Mouse (Mus musculus) cerebellum, adult (tissue): ENCODE measurements around the gene Slc5a1.
A peak's percentile ranks its signal among the peaks of the same experiment; 100 is the strongest.

Source experiments
- ATAC-seq: cut with Nextera tagmentation; 2 replicates; pipeline ENCODE4 v1.9.2; 2017; ENCODE audit warnings: mild to moderate bottlenecking, moderate library complexity, mixed read lengths; ENCODE audit not compliant: insufficient number of reproducible peaks, low FRiP score, low TSS enrichment

The Slc5a1 gene

GRCm38 (mm10) chr5:33146837-33147236 lies 42.8 kb downstream of the Slc5a1 start:
- no peak for ATAC-seq

GRCm38 (mm10) chr5:33147691-33148090 lies 43.7 kb downstream of the Slc5a1 start:
- ATAC-seq, result no peak

- no peak for ATAC-seq
Measured at GRCm38 (mm10) chr5:33193567-33193966, 89.5 kb downstream of the Slc5a1 start.

DNA sequence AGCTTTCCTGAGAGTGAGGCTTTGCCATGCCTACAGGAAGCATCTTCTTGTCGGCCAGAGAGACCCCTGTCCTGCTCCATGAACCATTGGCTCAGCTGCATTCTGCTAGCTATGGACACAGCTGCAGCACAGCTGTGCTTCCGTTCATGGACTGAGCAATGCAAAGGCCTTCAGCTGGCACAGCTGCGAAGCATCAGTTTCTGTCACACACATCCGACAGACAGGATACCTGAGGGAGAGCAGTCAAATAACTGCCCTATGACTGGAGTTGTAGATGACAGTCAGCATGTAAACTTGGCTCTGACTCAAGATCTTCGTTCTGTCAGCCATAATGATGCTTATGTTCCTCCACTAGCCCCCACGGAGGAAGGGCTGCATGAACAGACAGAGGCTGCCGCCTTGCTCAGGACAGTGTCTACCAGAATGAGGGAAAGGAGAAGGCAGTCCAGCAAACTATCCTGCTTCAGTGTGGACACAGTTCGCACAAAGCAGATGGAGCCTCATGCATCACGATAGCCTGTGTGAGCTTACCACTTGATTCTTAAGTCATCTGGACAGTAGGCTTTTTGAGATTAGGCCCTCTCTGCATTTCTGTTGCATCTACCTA lies 91.3 kb downstream of the Slc5a1 start:
- no peak for ATAC-seq

GRCm38 (mm10) chr5:33200071-33200470 lies 96.1 kb downstream of the Slc5a1 start:
- ATAC-seq, result no peak

- ATAC-seq, result no peak
Measured at GRCm38 (mm10) chr5:33201697-33202096, 97.7 kb downstream of the Slc5a1 start.

- no peak for ATAC-seq
Measured at GRCm38 (mm10) chr5:33202516-33203170, 98.6 kb downstream of the Slc5a1 start.

DNA sequence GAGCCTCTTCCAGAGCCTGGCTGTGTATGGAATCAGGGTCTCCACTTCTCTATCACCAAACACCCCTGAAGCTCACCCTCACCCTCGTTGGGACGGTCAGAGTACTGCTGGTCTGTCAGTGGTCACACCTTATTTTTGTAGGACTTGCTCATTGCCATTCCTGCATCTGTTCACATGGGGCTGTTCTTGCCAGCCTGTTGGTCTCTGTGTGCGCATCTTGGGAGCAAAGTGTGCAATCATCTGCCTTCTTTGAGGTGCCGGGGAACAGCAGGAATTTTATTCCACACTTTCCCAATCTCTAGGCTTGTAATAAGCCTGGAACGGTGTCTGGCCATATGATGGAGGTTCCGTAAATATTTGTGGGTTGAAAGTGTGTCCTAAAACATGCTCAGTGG lies 99.1 kb downstream of the Slc5a1 start:
- ATAC-seq, result no peak

DNA sequence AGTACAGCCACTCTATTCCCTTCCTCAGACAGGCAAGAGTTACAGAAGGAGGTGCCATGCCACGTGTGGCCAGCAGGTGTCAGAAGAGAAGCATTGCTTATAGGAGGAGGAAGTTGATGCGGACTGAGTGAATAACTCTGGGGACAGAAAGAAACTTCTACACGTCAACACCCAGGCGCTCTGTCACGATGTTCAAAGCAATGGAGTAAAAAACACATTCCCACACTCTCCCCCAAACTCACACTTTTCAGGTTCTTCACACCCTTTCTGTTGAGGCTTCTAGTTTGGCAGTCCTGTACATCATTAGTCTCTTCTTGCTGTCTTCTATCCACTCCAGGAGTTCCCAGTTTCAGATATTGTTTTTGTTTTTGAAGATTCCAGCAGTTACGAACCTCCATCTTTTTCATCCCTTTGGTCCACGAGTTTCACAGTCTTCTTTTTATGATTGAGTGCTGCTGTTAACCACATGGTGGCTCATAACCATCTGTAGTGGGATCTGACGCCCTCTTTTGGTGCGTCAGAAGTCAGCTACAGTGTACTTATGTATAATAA lies 99.7 kb downstream of the Slc5a1 start:
- peak; percentile 78 for ATAC-seq

DNA sequence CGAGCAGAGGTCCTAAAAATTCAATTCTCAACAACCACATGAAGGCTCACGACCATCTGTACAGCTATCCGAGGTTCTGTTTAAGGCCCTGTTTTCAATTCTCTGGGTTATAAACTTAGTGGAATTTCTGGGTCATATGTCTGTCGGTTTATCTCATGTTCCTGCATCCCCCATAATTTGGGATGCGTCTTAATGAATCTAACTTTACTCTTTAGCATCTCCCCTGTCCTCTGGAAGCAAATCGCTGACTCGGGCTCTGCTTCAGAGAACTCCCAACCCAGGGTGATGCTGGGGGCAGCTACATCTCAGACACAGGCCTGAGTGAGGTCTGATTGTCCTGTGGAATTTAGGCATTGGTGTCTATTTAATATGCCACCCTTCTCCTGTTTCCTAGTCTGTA lies 100.3 kb downstream of the Slc5a1 start:
- no peak for ATAC-seq

GRCm38 (mm10) chr5:33206328-33206727 lies 102.3 kb downstream of the Slc5a1 start:
- ATAC-seq, result no peak

DNA sequence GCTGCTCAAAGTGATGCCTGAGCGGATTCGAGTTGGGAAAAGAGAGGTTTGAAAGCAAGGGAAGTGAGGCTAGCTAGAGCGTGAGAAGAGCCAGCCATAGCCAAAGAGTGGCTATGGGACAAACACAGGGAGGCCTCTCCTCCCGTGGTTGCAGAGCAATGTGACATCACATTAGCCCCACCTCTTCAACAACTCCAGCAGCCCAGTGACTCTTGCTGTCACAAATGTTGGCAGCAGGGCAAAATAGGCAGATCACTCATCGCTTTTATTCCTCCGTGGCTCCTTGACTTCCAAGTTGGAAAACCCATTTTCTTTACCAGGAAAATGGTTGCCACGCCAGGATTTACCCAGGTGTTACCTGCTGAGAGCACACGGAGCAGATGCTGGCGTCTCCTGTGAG lies 103.1 kb downstream of the Slc5a1 start:
- ATAC-seq, result no peak

- ATAC-seq, result no peak
Measured at GRCm38 (mm10) chr5:33208533-33209245, 104.7 kb downstream of the Slc5a1 start.

DNA sequence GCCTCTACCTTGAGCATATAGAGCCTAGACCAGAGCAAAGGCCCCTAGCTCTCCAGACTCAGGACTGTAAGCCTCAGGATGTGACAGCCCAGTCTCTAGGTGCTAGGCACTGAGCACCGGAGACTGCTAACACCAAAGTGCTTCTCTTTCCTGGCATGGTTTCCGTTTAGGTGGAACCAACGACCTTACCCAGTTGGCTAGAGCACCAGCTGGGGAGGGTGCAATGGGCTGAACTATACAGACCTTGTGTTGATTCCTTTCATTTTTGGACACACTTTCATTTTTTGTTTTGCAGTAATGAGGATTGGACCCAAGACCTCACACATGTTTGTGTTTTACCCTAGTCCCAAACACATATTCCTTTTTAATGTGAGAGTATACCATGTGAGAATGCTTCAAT lies 106.5 kb downstream of the Slc5a1 start:
- ATAC-seq, result no peak

DNA sequence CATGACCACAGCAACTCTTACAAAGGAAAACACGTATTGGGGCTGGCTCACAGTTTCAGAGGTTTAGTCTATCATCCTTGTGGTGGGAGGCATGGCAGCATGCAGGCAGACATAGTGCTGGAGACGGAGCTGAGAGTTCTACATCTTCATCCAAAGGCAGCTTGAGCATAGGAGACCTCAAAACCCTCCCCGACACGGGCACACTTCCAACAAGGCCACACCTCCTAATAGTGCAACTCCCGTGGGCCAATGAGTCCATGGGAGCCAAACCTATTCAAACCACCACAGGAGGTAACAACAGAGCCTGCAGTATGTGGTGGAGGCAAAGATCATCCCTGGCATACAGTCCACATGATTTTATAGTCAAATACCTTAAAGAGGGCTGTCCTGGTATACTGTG lies 107.2 kb downstream of the Slc5a1 start:
- no peak for ATAC-seq
